Mouse (Mus musculus) limb, embryonic 13.5 days (tissue): Measurements from ENCODE around the gene Lmo4. TPM values are rescaled to one million over a fixed set of nuclear protein-coding genes. Genes with fewer than 3 reads are reported as not detected.
A peak's percentile ranks its signal among the peaks of the same experiment; 100 is the strongest.

ENCODE experiments used
- ATAC-seq: fragments of 200-750 bp; cut with Nextera tagmentation; 2 replicates; pipeline ENCODE4 v1.8.0; 2017; ENCODE audit warnings: low read depth, moderate number of reproducible peaks, moderate TSS enrichment; ENCODE audit not compliant: low FRiP score
- H3K27ac ChIP-seq: fragments of 300-500 bp; sonication (generic); 2 replicates; pipeline ENCODE4 v1.5.1; 2015; ENCODE audit warnings: inconsistent platforms, mild to moderate bottlenecking, moderate library complexity
- H3K27me3 ChIP-seq: fragments of 300-500 bp; sonication (generic); 2 replicates; pipeline ENCODE4 v1.6.1; 2015; ENCODE audit warnings: mild to moderate bottlenecking, inconsistent platforms
- H3K36me3 ChIP-seq: fragments of 300-500 bp; sonication (generic); 2 replicates; pipeline ENCODE4 v1.6.1; 2015; ENCODE audit warnings: inconsistent platforms, mild to moderate bottlenecking, moderate library complexity
- H3K4me1 ChIP-seq: fragments of 300-500 bp; sonication (generic); 2 replicates; pipeline ENCODE4 v1.6.1; 2015; ENCODE audit warnings: inconsistent platforms
- H3K4me2 ChIP-seq: fragments of 300-500 bp; sonication (generic); replicated peaks from 2 replicates; pipeline ENCODE4 v1.6.1; 2015; ENCODE audit warnings: inconsistent platforms, mild to moderate bottlenecking, moderate library complexity
- H3K4me3 ChIP-seq: fragments of 300-500 bp; sonication (generic); 2 replicates; pipeline ENCODE4 v1.5.1; 2015; ENCODE audit warnings: moderate library complexity, mild to moderate bottlenecking, inconsistent platforms
- H3K9ac ChIP-seq: fragments of 300-500 bp; sonication (generic); 2 replicates; pipeline ENCODE4 v1.6.1; 2015; ENCODE audit warnings: mild to moderate bottlenecking, inconsistent platforms
- H3K9me3 ChIP-seq: fragments of 300-500 bp; sonication (generic); 2 replicates; pipeline ENCODE4 v1.6.1; 2016; ENCODE audit warnings: inconsistent platforms
- WGBS: fragments of 180-500 bp; shearing (Covaris S2); methylation state at CpG from one replicate; pipeline ENCODE4 v1.1.7; 2015; 5-methylcytosine and 5-hydroxymethylcytosine counted together
- polyA plus RNA-seq: library from polyadenylated mRNA; unstranded; fragments of >200 nt; fragmentation: Nextera tagmentation; extraction: Ambion mirVana; gene quantifications from 2 replicates; pipeline ENCODE4 v1.2.1, GENCODE M21; 2015

Gene Lmo4
- polyA plus RNA-seq, 1 experiment from 2014 or later, result 87.5 TPM

- H3K9me3 ChIP-seq, result no peaks in the 10 kb centered on the region
- 0 out of 2 replicates have a peak, but pooled peaks cover 2% of the 10 kb centered on the region for H3K27me3 ChIP-seq
- 40% methylated on average over 7 of the region's 7 CpGs for WGBS
- H3K36me3 ChIP-seq, result no peaks in the 10 kb centered on the region
- peaks cover 12% of the 10 kb centered on the region for H3K4me1 ChIP-seq
- ATAC-seq, result no peak
- no peak overlapping the region for H3K9ac ChIP-seq
- H3K27ac ChIP-seq, result no peak overlapping the region
- H3K4me3 ChIP-seq, result no peak overlapping the region
- no peak overlapping the region for H3K4me2 ChIP-seq
Measured at GRCm38 (mm10) chr3:144229312-144229711, 24.3 kb upstream of the Lmo4 start.

DNA sequence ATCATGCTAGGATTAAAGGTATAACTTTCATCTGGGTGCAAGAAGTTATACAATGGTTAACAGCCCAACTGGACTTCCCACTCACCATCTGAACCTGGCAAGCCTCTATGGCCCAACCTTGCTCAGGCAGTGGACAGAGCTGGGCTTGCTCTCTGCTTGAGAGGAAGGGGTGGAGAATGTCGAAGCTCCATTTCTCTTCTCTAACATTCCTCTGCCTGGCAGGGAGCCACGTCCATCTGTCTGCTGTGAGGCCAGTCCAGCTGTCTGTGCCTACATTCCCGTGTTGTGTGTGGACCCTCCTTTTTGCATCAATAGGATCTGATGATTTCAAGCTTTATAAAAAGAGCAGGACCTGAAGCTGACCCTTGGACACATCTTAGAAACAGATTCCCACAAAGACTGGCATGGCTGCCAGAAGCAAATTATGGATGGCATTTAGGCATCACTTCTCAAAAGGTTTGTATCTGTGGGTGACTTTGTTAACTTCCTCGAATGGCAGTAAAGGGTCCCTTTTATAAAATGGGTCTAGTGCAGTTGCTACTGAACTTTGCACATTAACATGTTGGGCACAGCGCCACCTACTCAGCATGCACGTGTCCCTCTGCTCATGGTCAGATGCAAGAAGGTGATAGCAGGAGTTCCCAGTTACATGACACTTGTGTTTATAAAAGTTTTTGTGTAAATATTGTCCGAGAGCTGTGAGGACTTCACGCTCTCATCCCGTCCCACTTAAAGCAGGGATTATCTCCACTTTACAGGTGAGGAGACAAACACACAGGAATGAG, 20.6 kb upstream of the Lmo4 start:
- Histone ChIP-seq H3K27me3 (0 out of 2 replicates have a peak, but pooled peaks cover 2% of the 10 kb centered on the region), H3K9me3 (no peaks in the 10 kb centered on the region), H3K4me3 (no peak overlapping the region), H3K4me2 (no peak overlapping the region), H3K36me3 (no peaks in the 10 kb centered on the region), H3K9ac (no peak overlapping the region), H3K4me1 (peaks cover 34% of the 10 kb centered on the region), H3K27ac (no peak overlapping the region)
- no peak for ATAC-seq
- WGBS, result 73% methylated on average over 9 of the region's 9 CpGs

- H3K27me3 ChIP-seq, result no peaks in the 10 kb centered on the region
- H3K9me3 ChIP-seq, result no peaks in the 10 kb centered on the region
- peak overlapping the region; percentile 58 for H3K4me2 ChIP-seq
- no peak for ATAC-seq
- H3K36me3 ChIP-seq, result no peaks in the 10 kb centered on the region
- no peak overlapping the region for H3K27ac ChIP-seq
- 40% methylated on average over 7 of the region's 7 CpGs for WGBS
- H3K9ac ChIP-seq, result no peak overlapping the region
- H3K4me3 ChIP-seq, result no peak overlapping the region
- H3K4me1 ChIP-seq, result peaks cover 35% of the 10 kb centered on the region
Measured at GRCm38 (mm10) chr3:144224594-144224993, 19.6 kb upstream of the Lmo4 start.

DNA sequence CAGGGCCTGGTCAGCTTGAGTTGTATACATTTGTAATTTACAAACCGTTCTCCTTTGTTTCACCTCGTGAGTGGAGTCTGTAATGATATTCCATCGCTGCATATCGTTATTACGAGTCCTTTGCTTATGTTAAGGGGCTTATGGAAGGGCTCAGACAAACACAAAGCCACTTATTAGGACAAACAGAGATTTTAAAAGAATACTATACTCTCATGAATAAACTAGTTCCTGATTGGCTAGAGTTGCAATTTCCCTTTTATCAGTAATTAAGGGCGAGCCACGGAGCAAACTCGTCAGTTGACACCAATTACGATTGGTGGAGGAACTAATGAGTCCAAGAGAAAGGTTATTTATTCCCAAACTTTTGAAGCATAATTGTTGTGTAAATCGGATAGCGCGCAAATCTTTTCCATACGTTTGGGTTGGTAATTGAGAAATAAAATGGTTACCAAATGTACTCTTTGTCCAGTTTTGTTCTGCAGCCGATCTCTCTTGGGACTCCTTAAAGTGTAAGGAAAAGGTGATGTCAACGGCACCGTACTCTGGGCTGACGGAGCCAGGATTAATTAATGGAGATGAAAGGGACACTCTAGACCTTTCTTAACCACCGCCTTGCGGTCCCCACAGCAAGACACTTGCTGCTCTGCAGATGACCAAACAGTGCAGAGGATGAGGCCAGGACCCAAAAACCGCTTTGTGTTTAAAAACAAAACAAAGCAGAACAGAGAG, 18.5 kb upstream of the Lmo4 start:
- no peak overlapping the region for H3K27ac ChIP-seq
- no peak for ATAC-seq
- WGBS, result 24% methylated on average over 20 of the region's 20 CpGs
- H3K27me3 ChIP-seq, result no peaks in the 10 kb centered on the region
- peak overlapping the region; percentile 58 for H3K4me2 ChIP-seq
- peak overlapping the region; percentile 16 for H3K4me3 ChIP-seq
- H3K36me3 ChIP-seq, result no peaks in the 10 kb centered on the region
- no peaks in the 10 kb centered on the region for H3K9me3 ChIP-seq
- H3K4me1 ChIP-seq, result peaks cover 35% of the 10 kb centered on the region
- H3K9ac ChIP-seq, result no peak overlapping the region

DNA sequence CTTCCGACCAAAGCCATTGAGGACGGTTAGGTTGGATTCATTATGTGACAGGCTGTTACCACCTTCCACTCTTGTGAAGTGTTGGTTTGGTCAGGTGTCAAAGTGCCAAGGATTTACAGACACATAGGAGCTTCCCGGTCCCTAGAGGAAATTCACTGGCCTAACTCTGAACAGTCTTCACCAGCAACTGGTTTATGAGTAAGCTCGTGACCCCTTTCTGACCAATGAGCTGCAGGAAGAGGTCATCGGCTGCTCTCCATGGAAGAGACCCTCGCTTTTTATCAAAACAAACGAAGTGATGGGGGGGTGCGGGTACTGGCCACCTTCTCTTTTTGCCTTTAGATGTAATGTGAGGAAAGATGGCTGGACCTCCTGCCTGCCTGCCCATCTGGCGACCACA, 17.4 kb upstream of the Lmo4 start:
- no peaks in the 10 kb centered on the region for H3K27me3 ChIP-seq
- WGBS, result 56% methylated on average over 9 of the region's 9 CpGs

DNA sequence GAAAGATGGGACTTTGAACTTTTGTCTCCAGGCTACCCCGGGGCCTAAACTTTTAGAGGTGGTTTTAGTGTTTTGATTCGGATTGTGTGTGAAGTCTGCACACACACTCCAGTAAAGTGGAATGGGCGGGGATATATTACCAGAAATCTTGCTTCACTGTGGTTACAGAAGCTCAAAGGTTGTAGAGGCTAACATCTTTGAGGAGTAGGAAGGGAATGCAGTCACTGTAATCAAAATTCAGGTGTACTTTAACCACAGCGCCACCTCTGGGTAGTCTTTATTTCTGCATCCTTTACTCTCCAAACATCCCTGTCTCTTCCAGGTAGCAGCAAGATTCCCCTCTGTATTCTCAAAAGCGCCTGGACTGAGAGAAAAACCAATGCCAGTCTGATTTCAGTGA, 2.5 kb upstream of the Lmo4 start:
- Histone ChIP-seq H3K27me3 (no peaks in the 10 kb centered on the region), H3K4me2 (no peak overlapping the region), H3K4me1 (peaks cover 9% of the 10 kb centered on the region), H3K27ac (no peak overlapping the region), H3K4me3 (no peak overlapping the region), H3K36me3 (no peaks in the 10 kb centered on the region), H3K9ac (no peak overlapping the region), H3K9me3 (no peaks in the 10 kb centered on the region)
- 35% methylated on average over 5 of the region's 5 CpGs for WGBS
- no peak for ATAC-seq

More for the DNA sequence above, 17.4 kb upstream of the Lmo4 start:
- Histone ChIP-seq H3K36me3 (no peaks in the 10 kb centered on the region), H3K4me3 (no peak overlapping the region), H3K4me2 (no peak overlapping the region), H3K9ac (no peak overlapping the region), H3K4me1 (peaks cover 35% of the 10 kb centered on the region), H3K27ac (no peak overlapping the region), H3K9me3 (no peaks in the 10 kb centered on the region)
- ATAC-seq, result 0 out of 2 replicates have a peak, but pooled peaks have one; percentile 16

GRCm38 (mm10) chr3:144206942-144207341, 1.9 kb upstream of the Lmo4 start:
- Histone ChIP-seq H3K9ac (no peak overlapping the region), H3K4me3 (no peak overlapping the region), H3K9me3 (no peaks in the 10 kb centered on the region), H3K4me1 (peaks cover 9% of the 10 kb centered on the region), H3K36me3 (no peaks in the 10 kb centered on the region), H3K27ac (no peak overlapping the region), H3K27me3 (no peaks in the 10 kb centered on the region), H3K4me2 (no peak overlapping the region)
- no peak for ATAC-seq
- 94% methylated on average over 1 of the region's 1 CpGs for WGBS

- Histone ChIP-seq H3K27me3 (no peaks in the 10 kb centered on the region), H3K27ac (peak overlapping the region; percentile 98; the same call in 1 of the 2 replicates), H3K4me1 (peaks cover 15% of the 10 kb centered on the region), H3K36me3 (0 out of 2 replicates have a peak, but pooled peaks cover 5% of the 10 kb centered on the region), H3K9ac (peak overlapping the region; percentile 95), H3K4me2 (peak overlapping the region; percentile 96), H3K9me3 (no peaks in the 10 kb centered on the region), H3K4me3 (peak overlapping the region; percentile 72)
- WGBS, result 15% methylated on average over 3 of the region's 3 CpGs
- no peak for ATAC-seq
Measured at GRCm38 (mm10) chr3:144206261-144206660, 1.2 kb upstream of the Lmo4 start.

GRCm38 (mm10) chr3:144205351-144206153, 532 bp upstream of the Lmo4 start:
- Histone ChIP-seq H3K36me3 (peaks cover 11% of the 10 kb centered on the region), H3K27ac (peak overlapping the region; percentile 98), H3K27me3 (no peaks in the 10 kb centered on the region), H3K4me3 (peak overlapping the region; percentile 72), H3K9ac (peak overlapping the region; percentile 95), H3K4me2 (peak overlapping the region; percentile 96), H3K9me3 (no peaks in the 10 kb centered on the region), H3K4me1 (peaks cover 21% of the 10 kb centered on the region)
- peak; percentile 93 for ATAC-seq
- WGBS, result under 1% methylated on average over 65 of the region's 69 CpGs

DNA sequence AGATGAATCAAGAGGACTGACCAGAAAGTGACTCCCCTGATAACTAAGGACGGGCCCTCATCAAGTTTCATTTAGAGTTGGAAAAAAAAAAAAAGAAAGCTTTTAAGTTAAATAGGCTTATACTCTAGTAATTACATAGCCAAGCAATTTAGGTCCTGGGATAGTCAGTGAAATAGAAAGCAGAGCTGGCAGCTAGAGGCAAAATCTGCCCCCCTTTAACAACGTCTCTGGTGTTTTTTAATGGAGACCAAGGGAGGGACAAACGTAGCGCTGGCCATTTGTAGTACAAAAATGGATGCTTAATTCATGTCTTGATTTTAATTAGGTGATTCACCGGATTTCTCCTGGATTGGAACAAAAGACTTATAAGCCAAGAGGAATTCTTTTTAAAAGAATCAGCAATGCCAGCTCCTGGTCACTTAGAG, 1.0 kb downstream of the Lmo4 start:
- Histone ChIP-seq H3K36me3 (peaks cover 20% of the 10 kb centered on the region), H3K4me1 (peaks cover 36% of the 10 kb centered on the region), H3K4me3 (peak overlapping the region; percentile 72), H3K9ac (peak overlapping the region; percentile 95), H3K27ac (peak overlapping the region; percentile 98), H3K4me2 (peak overlapping the region; percentile 96), H3K9me3 (no peaks in the 10 kb centered on the region), H3K27me3 (no peaks in the 10 kb centered on the region)
- WGBS, result 1% methylated on average over 5 of the region's 5 CpGs
- ATAC-seq, result no peak

- ATAC-seq, result no peak
- Histone ChIP-seq H3K9ac (peak overlapping the region; percentile 95), H3K27me3 (no peaks in the 10 kb centered on the region), H3K27ac (peak overlapping the region; percentile 98), H3K4me2 (peak overlapping the region; percentile 96), H3K4me3 (peak overlapping the region; percentile 72), H3K4me1 (peaks cover 41% of the 10 kb centered on the region), H3K9me3 (no peaks in the 10 kb centered on the region), H3K36me3 (peaks cover 20% of the 10 kb centered on the region)
- under 1% methylated on average over 15 of the region's 15 CpGs for WGBS
Measured at GRCm38 (mm10) chr3:144203259-144203987, 1.6 kb downstream of the Lmo4 start.
